Mouse (Mus musculus) CH12.LX (cell line): Measurements from ENCODE around the gene Ulk4.

Source experiments
- CTCF ChIP-seq, 2 experiments: IDR thresholded peaks in 1 of 2; conservative IDR thresholded peaks in 1 of 2; 2 replicates each; pipeline ENCODE4 v1.5.1; 2011 to 2012; ENCODE audit warnings: low read depth in 2 of 2, low read length in 2 of 2, improper control_type of control experiment in 1 of 2, inconsistent platforms in 1 of 2, mild to moderate bottlenecking in 1 of 2, moderate library complexity in 1 of 2
- ETS1 ChIP-seq: conservative IDR thresholded peaks from 2 replicates; pipeline ENCODE4 v1.6.1; 2012; ENCODE audit warnings: low read depth, mild to moderate bottlenecking, inconsistent platforms, low read length, improper control_type of control experiment, moderate library complexity
- GABPA ChIP-seq: IDR thresholded peaks from 2 replicates; pipeline ENCODE4 v1.6.1; 2012; ENCODE audit warnings: low read depth, low read length, improper control_type of control experiment, inconsistent platforms; ENCODE audit not compliant: insufficient replicate concordance
- HCFC1 ChIP-seq: IDR thresholded peaks from 2 replicates; pipeline ENCODE4 v1.6.1; 2012; ENCODE audit warnings: low read depth, mild to moderate bottlenecking, inconsistent platforms, low read length, improper control_type of control experiment
- JUND ChIP-seq: conservative IDR thresholded peaks from 2 replicates; pipeline ENCODE4 v1.6.1; 2011; ENCODE audit warnings: low read depth, low read length, improper control_type of control experiment
- MAX ChIP-seq: IDR thresholded peaks from 2 replicates; pipeline ENCODE4 v1.6.1; 2011; ENCODE audit warnings: low read length, improper control_type of control experiment
- POLR2A ChIP-seq: IDR thresholded peaks from 2 replicates; pipeline ENCODE4 v1.6.1; 2011; ENCODE audit warnings: low read depth, mild to moderate bottlenecking, improper control_type of control experiment, low read length
- SIN3A ChIP-seq: IDR thresholded peaks from 2 replicates; pipeline ENCODE4 v1.6.1; 2012; ENCODE audit warnings: low read length, improper control_type of control experiment, inconsistent platforms
- SMC3 ChIP-seq: IDR thresholded peaks from 2 replicates; pipeline ENCODE4 v1.6.1; 2011; ENCODE audit warnings: low read depth, low read length, improper control_type of control experiment
- TBP ChIP-seq: conservative IDR thresholded peaks from 2 replicates; pipeline ENCODE4 v1.6.1; 2011; ENCODE audit warnings: low read depth, low read length, improper control_type of control experiment
- UBTF ChIP-seq: IDR thresholded peaks from 2 replicates; pipeline ENCODE4 v1.6.1; 2012; ENCODE audit warnings: low read depth, mild to moderate bottlenecking, inconsistent platforms, low read length, improper control_type of control experiment, moderate library complexity
- USF1 ChIP-seq: IDR thresholded peaks from 2 replicates; pipeline ENCODE4 v1.6.1; 2014; ENCODE audit warnings: low read depth, mild to moderate bottlenecking, inconsistent platforms, low read length, improper control_type of control experiment
- ZC3H11A ChIP-seq: IDR thresholded peaks from 2 replicates; pipeline ENCODE4 v1.6.1; 2012; ENCODE audit warnings: low read depth, mild to moderate bottlenecking, inconsistent platforms, low read length, improper control_type of control experiment

GRCm38 (mm10) chr9:120983849-120984248, 293.1 kb downstream of the Ulk4 start:
- TF ChIP-seq CTCF (conservative IDR thresholded peaks at IDR 0.05 in 1 of 2, IDR thresholded peaks at IDR 0.05 in 1 of 2; ENCODE audit: low read depth in 2 of 2, low read length in 2 of 2) (no peak), USF1 (no peak), SMC3 (no peak), POLR2A (no peak), GABPA (no peak), MAX (no peak), TBP (no peak), ETS1 (no peak), SIN3A (no peak), UBTF (no peak), HCFC1 (no peak), JUND (no peak), ZC3H11A (no peak)
